Mouse (Mus musculus): ENCODE measurements around the gene Aff3. TPM values are rescaled to one million over a fixed set of nuclear protein-coding genes. Genes with fewer than 3 reads are reported as not detected.

Aff3 gene
- polyA plus RNA-seq, 1 experiment from 2014 or later: 15.4 TPM

DNA sequence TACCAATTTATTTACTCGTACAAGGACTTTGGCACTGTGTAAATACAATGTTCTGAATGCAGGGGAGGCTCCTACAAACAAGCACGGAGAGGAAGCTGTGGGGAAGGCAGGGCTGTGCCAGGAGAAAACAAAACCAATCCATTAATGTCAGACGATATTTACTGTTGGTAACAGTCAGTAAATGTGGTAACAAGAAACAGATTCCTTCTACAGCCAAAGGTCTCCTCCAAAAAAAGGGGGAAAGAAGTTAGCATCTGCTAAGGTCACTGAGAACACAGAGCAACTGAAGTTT, 356.1 kb downstream of the Aff3 start:
- Histone ChIP-seq H3K9ac (no peak overlapping the region), H3K36me3 (no peaks in the 10 kb centered on the region), H3K27me3 (no peaks in the 10 kb centered on the region), H3K27ac (replicated peaks) (peak overlapping the region; percentile 75), H3K9me3 (replicated peaks) (no peaks in the 10 kb centered on the region), H3K4me2 (replicated peaks) (no peak overlapping the region), H3K4me1 (peaks cover 42% of the 10 kb centered on the region), H3K4me3 (replicated peaks) (no peak overlapping the region)
- 33% methylated on average over 3 of the region's 3 CpGs for WGBS
- 0 out of 2 replicates have a peak, but pooled peaks have one; percentile 15 for ATAC-seq (ENCODE audit: insufficient number of reproducible peaks, low FRiP score, low TSS enrichment, low read depth)

GRCm38 (mm10) chr1:38307821-38308704, 356.7 kb downstream of the Aff3 start:
- no peak overlapping the region for H3K4me3 ChIP-seq (replicated peaks)
- H3K36me3 ChIP-seq: no peaks in the 10 kb centered on the region
- H3K4me2 ChIP-seq (replicated peaks): no peak overlapping the region
- ATAC-seq (ENCODE audit: insufficient number of reproducible peaks, low FRiP score, low TSS enrichment, low read depth): peak; percentile 66
- 60% methylated on average over 7 of the region's 7 CpGs for WGBS
- no peak overlapping the region for H3K9ac ChIP-seq
- no peaks in the 10 kb centered on the region for H3K9me3 ChIP-seq (replicated peaks)
- H3K4me1 ChIP-seq: peaks cover 42% of the 10 kb centered on the region
- H3K27ac ChIP-seq (replicated peaks): peak overlapping the region; percentile 75
- no peaks in the 10 kb centered on the region for H3K27me3 ChIP-seq

DNA sequence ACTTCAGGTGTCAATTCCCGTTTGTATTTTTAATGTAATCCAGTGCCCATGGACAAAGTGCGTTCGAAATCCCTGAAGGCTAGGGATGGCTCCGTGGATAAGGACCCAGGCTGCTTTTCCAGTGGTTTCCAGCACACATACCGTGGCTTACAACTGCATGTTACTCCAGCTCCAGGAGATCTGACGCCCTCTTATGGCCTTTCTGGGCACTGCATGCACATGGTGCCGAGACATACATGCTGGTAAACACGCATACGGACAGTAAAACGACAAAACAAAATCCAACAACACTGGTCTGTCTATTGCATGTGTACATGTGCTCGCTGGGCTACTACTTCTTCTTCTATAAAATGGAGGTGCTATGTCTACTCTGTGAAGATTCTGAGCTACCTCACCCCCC, 357.5 kb downstream of the Aff3 start:
- 0 out of 2 replicates have a peak overlapping the region, but pooled peaks have one; percentile 75 for H3K27ac ChIP-seq (replicated peaks)
- ATAC-seq (ENCODE audit: insufficient number of reproducible peaks, low FRiP score, low TSS enrichment, low read depth): no peak
- H3K27me3 ChIP-seq: no peaks in the 10 kb centered on the region
- H3K36me3 ChIP-seq: no peaks in the 10 kb centered on the region
- no peaks in the 10 kb centered on the region for H3K9me3 ChIP-seq (replicated peaks)
- H3K4me2 ChIP-seq (replicated peaks): no peak overlapping the region
- no peak overlapping the region for H3K9ac ChIP-seq
- no peak overlapping the region for H3K4me3 ChIP-seq (replicated peaks)
- 92% methylated on average over 11 of the region's 11 CpGs for WGBS
- peaks cover 42% of the 10 kb centered on the region for H3K4me1 ChIP-seq

DNA sequence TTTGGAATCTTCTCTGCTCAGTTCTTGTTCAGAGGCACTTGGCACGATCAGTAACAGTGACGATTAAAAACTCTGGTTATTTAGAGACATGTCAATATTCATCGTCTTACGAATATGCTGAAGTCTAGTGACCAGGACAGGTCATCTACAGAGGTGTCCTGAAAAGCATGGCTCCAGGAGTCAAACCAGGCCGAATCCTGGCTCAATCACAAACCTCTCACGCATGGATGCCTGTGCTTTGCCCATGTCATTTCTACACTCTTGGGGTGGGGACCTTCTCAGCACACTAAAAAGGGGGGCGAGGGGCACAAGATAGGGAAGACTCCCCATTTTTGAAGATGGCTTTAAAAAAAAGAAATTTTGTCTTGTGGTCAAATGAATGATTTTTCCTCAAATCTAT, 358.6 kb downstream of the Aff3 start:
- Histone ChIP-seq H3K27me3 (no peaks in the 10 kb centered on the region), H3K9ac (no peak overlapping the region), H3K9me3 (replicated peaks) (no peaks in the 10 kb centered on the region), H3K4me3 (replicated peaks) (no peak overlapping the region), H3K36me3 (no peaks in the 10 kb centered on the region), H3K4me2 (replicated peaks) (no peak overlapping the region), H3K27ac (replicated peaks) (peak overlapping the region; percentile 39; the same call in 1 of the 2 replicates), H3K4me1 (peaks cover 42% of the 10 kb centered on the region)
- WGBS: 87% methylated on average over 7 of the region's 7 CpGs
- no peak for ATAC-seq (ENCODE audit: insufficient number of reproducible peaks, low FRiP score, low TSS enrichment, low read depth)

DNA sequence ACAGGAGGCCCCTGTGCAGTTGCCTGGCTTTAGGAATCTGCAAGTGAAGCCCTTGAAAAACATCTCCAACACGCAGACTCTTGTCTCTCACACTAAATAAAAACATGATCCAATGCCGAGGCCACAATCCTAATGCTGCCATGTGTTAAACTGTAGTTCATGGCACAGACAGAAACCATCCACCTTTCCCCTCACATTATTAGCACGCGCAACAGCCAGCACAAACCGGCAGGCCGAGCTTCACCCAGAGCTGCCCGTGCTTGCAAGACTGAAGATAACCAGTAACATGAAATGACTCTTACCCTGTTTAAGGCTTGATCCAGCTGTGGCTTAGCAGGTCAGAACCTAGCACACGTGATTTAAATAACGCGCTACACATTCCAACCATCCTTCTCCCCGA, 360.4 kb downstream of the Aff3 start:
- Histone ChIP-seq H3K4me2 (replicated peaks) (no peak overlapping the region), H3K27me3 (no peaks in the 10 kb centered on the region), H3K36me3 (no peaks in the 10 kb centered on the region), H3K4me3 (replicated peaks) (no peak overlapping the region), H3K27ac (replicated peaks) (peak overlapping the region; percentile 25; the same call in 1 of the 2 replicates), H3K4me1 (peaks cover 38% of the 10 kb centered on the region), H3K9ac (no peak overlapping the region), H3K9me3 (replicated peaks) (no peaks in the 10 kb centered on the region)
- no peak for ATAC-seq (ENCODE audit: insufficient number of reproducible peaks, low FRiP score, low TSS enrichment, low read depth)
- WGBS: 54% methylated on average over 11 of the region's 11 CpGs

DNA sequence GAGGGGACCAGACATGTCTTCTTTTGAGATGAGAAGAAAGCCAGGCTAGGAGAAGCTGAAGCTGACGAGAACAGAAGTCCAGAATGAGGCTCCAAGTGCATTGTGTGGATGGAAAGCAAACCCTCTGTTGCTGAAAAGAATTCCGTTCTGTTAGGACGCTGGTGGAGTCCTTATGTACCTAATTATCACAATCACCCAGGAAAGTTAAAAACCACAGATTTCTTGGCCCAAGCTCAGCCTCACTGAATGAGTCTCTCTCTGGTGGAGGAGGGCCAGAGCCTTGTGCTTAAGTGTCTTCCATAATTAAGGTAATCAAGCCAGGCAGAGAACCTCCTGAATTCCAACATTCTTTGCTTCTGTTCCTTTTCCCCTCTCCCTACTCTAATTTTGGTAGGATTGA, 366.5 kb downstream of the Aff3 start:
- Histone ChIP-seq H3K27me3 (no peaks in the 10 kb centered on the region), H3K9ac (no peak overlapping the region), H3K36me3 (no peaks in the 10 kb centered on the region), H3K4me3 (replicated peaks) (no peak overlapping the region), H3K9me3 (replicated peaks) (no peaks in the 10 kb centered on the region), H3K4me1 (0 out of 2 replicates have a peak, but pooled peaks cover 7% of the 10 kb centered on the region), H3K27ac (replicated peaks) (no peak overlapping the region; the same call in 1 of the 2 replicates), H3K4me2 (replicated peaks) (no peak overlapping the region)
- ATAC-seq (ENCODE audit: insufficient number of reproducible peaks, low FRiP score, low TSS enrichment, low read depth): no peak
- 37% methylated on average over 3 of the region's 3 CpGs for WGBS

DNA sequence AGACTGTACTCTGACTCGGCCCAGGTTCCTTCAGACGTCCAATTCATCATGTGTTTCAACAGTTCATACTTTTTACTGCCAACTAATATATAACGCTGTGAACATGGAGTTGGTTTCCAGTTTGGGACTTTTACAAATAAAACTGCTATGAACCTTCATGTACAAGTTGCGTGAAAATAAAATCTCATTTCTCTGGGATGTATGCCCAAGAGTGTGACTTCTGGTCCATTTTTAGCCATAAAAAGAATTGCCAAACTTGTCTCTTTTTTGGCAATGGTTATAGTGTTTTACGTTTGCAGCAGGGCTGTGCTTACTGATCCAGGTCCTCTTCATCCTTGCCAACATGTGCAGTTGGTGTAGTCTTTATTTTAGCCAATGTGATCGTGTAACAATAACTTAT, 369.8 kb downstream of the Aff3 start:
- Histone ChIP-seq H3K9ac (no peak overlapping the region), H3K4me3 (replicated peaks) (no peak overlapping the region), H3K9me3 (replicated peaks) (no peaks in the 10 kb centered on the region), H3K27ac (replicated peaks) (no peak overlapping the region), H3K4me1 (0 out of 2 replicates have a peak, but pooled peaks cover 7% of the 10 kb centered on the region), H3K27me3 (no peaks in the 10 kb centered on the region), H3K36me3 (no peaks in the 10 kb centered on the region), H3K4me2 (replicated peaks) (no peak overlapping the region)
- ATAC-seq (ENCODE audit: insufficient number of reproducible peaks, low FRiP score, low TSS enrichment, low read depth): no peak
- WGBS: 72% methylated on average over 6 of the region's 6 CpGs

GRCm38 (mm10) chr1:38294336-38294695, 370.4 kb downstream of the Aff3 start:
- 97% methylated on average over 9 of the region's 9 CpGs for WGBS
- H3K4me1 ChIP-seq: 0 out of 2 replicates have a peak, but pooled peaks cover 7% of the 10 kb centered on the region

DNA sequence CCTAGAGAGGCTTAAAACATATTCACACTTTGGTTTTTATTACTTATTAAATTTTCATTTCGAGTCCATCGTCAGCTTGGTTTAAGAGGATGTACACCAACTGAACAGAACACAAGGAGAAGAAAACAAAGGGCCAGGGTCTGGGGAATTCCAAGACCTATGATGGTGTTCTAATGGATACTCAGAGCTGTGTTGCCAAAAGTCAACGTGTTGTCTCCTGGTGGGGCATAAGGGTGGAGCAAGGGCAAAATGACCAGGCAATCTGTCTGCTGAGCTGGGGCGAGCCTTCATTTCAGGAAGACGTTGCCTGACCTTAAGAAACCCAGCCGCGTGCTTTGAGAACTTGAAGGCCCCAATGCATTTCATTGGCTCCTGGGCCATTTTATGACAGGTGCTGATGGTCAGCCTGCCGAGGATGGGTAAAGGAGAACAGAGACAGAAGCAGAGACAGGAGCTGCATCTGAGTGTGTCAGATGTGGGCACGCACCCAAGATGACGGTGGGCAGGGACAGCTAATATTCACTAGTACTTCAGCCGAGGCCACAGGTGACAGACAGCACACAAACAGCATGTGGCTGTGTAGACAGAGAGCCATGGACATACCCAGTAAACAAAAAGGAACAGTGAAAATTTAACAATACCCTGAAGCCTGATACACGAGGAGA, 371.0 kb downstream of the Aff3 start:
- no peak overlapping the region for H3K4me3 ChIP-seq (replicated peaks)
- no peak overlapping the region for H3K4me2 ChIP-seq (replicated peaks)
- H3K27ac ChIP-seq (replicated peaks): no peak overlapping the region
- no peak for ATAC-seq (ENCODE audit: insufficient number of reproducible peaks, low FRiP score, low TSS enrichment, low read depth)
- H3K36me3 ChIP-seq: no peaks in the 10 kb centered on the region
- H3K27me3 ChIP-seq: no peaks in the 10 kb centered on the region
- 95% methylated on average over 12 of the region's 12 CpGs for WGBS
- 0 out of 2 replicates have a peak, but pooled peaks cover 5% of the 10 kb centered on the region for H3K4me1 ChIP-seq
- no peaks in the 10 kb centered on the region for H3K9me3 ChIP-seq (replicated peaks)
- H3K9ac ChIP-seq: no peak overlapping the region

More at GRCm38 (mm10) chr1:38294336-38294695, 370.4 kb downstream of the Aff3 start:
- H3K36me3 ChIP-seq: no peaks in the 10 kb centered on the region
- no peak for ATAC-seq (ENCODE audit: insufficient number of reproducible peaks, low FRiP score, low TSS enrichment, low read depth)
- no peaks in the 10 kb centered on the region for H3K9me3 ChIP-seq (replicated peaks)
- no peak overlapping the region for H3K4me3 ChIP-seq (replicated peaks)
- no peak overlapping the region for H3K27ac ChIP-seq (replicated peaks)
- H3K9ac ChIP-seq: no peak overlapping the region
- no peaks in the 10 kb centered on the region for H3K27me3 ChIP-seq
- H3K4me2 ChIP-seq (replicated peaks): no peak overlapping the region

GRCm38 (mm10) chr1:38292851-38293250, 371.9 kb downstream of the Aff3 start:
- H3K27me3 ChIP-seq: no peaks in the 10 kb centered on the region
- H3K27ac ChIP-seq (replicated peaks): no peak overlapping the region
- H3K9ac ChIP-seq: no peak overlapping the region
- no peak overlapping the region for H3K4me2 ChIP-seq (replicated peaks)
- H3K36me3 ChIP-seq: no peaks in the 10 kb centered on the region
- H3K9me3 ChIP-seq (replicated peaks): no peaks in the 10 kb centered on the region
- no peaks in the 10 kb centered on the region for H3K4me1 ChIP-seq
- ATAC-seq (ENCODE audit: insufficient number of reproducible peaks, low FRiP score, low TSS enrichment, low read depth): no peak
- WGBS: 70% methylated on average over 4 of the region's 4 CpGs
- no peak overlapping the region for H3K4me3 ChIP-seq (replicated peaks)

DNA sequence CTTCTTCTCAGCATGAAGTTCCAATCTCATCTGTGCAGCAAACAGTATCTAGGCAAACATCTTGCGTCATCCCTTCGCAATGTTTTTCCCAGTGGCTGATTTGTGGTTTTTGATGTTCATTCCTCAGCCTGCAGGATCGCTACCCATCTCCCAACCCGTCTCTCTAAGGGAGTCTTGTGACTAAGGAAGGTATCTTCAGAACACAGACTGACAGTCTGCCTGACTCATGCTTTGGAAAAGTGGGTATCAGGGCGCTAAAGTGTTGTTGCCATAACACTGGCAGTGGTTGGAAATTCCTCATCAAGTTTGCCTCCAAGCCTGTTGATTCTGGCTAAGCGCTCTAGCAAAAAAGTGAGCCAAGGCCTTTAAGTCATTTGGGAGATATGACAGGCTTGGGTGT, 372.8 kb downstream of the Aff3 start:
- H3K9me3 ChIP-seq (replicated peaks): no peaks in the 10 kb centered on the region
- H3K4me2 ChIP-seq (replicated peaks): no peak overlapping the region
- 77% methylated on average over 6 of the region's 6 CpGs for WGBS
- H3K36me3 ChIP-seq: no peaks in the 10 kb centered on the region
- no peaks in the 10 kb centered on the region for H3K4me1 ChIP-seq
- H3K9ac ChIP-seq: no peak overlapping the region
- no peak for ATAC-seq (ENCODE audit: insufficient number of reproducible peaks, low FRiP score, low TSS enrichment, low read depth)
- no peak overlapping the region for H3K4me3 ChIP-seq (replicated peaks)
- H3K27me3 ChIP-seq: no peaks in the 10 kb centered on the region
- no peak overlapping the region for H3K27ac ChIP-seq (replicated peaks)
